Mouse (Mus musculus) NIH3T3 (cell line): Measurements from ENCODE around the gene Sema4c.
A peak's percentile ranks its signal among the peaks of the same experiment; 100 is the strongest.

Source experiments
- DNase-seq: peaks from one replicate; pipeline ENCODE4 v3.0.0-alpha.2; 2012; ENCODE audit warnings: low read depth

The Sema4c gene

DNA sequence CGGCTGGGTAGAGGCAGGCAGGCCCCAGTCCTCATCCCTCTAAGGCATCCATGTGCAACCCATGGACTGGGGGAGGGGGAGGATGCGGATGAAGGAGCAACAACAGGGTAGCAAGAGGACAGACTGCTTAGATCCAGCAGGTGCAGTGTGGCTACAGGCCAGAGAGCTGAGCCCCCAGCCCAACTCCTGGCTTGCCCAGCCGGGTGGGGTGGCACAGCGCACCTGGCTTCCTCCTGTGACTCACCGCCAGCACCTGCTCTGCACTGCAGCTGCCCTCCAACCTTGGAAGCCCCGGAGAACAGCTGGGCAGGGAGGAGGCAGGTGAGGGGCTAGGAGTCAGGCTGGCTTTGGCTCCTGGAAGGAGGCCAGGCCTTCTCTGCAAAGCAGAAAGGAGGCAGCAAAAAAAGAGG, 21.8 kb upstream of the Sema4c start:
- no peak for DNase-seq

DNA sequence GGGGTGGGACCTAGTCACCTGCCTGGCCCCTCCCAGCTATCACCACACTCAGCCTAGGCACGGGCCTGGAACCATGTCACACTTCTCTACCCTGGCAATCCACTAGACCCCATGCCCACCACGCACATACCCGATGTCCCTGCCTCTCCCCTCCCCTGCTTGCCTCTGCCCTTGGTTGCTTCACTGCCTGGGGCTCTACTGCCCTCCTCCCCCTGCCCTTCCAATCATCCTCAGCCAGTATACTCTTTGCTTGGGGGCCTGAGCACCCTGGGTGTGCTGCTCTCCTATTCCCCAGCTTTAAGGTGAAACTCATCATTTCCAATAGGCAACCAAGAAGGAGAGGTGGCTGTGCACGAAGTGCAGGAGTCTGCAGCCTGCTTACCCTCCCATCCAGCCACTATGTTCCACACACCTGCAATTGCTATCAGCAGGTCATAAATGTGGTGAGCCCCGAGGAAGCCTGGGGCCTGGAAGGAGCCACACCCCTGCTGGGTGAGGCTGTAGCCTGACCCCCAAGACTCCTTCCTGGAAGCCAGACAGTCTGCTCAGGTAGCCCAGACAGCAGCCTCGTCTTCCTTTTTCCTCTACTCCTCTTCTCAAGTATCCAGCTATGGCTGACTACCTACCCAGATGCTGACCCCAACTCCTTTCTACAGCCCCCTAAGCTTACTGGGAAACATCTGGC, 19.0 kb upstream of the Sema4c start:
- DNase-seq, result no peak

DNA sequence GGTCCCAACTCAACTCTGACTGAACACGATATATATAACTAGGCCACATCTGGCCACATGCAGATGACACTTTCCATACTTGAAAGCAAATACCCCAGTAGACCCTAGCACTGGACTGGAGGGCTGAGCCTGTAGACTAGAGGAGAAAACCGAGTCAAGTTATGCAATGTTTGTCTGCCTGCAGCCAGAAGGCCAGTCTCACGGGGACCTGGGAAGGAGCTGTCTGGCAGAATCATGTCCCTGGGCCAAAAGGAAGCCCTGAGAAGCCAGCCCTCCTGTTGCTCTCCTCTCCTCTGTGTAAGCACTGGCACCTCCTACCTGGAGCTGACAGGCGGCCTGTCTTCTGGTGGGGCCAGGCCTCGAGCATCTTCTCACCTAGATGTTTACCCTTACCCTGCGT, 17.2 kb upstream of the Sema4c start:
- DNase-seq, result no peak

DNA sequence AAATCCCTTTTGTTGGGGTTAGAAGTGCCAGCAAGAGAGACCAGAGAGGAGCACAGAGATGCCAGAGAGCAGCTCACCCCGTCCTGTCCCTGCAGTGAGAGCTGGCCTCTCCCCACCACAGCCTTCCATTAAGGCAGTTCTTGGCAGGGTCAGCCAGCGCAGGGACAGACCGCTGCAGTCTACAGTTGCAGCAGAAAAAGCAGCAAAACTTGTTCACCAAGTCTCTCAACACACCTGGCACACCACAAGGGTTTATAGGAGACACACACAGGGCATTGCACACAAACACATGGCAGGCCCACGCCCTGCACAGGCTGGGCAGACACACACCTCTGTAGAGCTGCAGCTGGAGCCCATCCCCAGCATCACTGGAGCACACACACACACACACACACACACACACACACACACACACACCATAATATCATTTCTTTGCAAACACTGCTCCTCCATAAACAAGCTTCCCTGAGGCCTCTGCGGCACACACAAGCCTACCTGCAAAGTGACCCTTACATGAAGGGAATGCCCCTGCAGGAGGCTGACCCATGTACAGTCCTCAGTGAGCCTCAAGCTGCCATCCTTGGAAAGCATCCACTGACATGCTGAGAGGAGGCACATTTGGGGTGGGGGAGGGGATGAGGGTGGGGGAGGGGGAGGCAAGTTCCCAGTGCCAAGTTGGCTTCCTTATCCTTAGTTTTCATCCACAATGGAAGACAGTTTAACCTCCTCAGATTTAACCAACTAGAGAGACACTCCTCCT, 16.2 kb upstream of the Sema4c start:
- no peak for DNase-seq

DNA sequence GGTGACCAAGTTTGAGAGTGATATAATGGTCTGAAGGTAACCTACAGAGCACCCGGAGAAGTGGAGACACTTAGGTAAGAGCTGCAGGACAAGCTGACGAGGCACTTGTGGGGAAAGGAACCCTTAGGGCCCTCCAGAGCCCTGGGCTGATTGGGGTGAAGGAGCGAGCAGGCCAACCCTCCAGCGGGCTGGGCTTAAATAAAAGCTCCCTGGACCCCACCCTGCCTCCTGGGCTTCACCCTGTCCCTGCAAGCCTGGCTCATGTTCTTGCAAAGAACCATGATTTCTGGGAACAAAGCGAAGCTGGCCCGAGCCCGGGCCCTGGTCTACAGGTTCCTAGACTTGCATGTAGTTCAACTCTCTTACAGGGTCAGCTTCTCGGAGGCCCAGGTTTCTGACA, 15.4 kb upstream of the Sema4c start:
- DNase-seq, result no peak

DNA sequence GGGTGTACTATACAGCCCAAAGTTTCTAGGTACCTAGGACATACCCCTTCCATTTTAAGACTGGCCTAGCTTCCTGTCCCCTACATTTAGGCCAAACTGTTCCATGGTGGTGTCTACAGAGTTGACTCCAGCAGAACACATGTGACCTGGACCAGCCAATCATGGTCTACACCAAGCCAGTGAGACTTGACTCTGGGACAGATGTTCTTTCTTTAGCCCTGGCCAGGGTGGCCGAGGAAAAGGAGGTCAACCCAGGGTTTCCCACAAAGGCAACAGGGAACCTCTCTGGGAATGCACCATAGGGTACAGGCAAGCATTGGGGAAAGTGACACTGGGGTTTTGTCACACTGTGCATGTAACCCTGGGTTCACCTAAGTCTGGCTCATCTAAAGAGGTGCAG, 14.6 kb upstream of the Sema4c start:
- no peak for DNase-seq

DNA sequence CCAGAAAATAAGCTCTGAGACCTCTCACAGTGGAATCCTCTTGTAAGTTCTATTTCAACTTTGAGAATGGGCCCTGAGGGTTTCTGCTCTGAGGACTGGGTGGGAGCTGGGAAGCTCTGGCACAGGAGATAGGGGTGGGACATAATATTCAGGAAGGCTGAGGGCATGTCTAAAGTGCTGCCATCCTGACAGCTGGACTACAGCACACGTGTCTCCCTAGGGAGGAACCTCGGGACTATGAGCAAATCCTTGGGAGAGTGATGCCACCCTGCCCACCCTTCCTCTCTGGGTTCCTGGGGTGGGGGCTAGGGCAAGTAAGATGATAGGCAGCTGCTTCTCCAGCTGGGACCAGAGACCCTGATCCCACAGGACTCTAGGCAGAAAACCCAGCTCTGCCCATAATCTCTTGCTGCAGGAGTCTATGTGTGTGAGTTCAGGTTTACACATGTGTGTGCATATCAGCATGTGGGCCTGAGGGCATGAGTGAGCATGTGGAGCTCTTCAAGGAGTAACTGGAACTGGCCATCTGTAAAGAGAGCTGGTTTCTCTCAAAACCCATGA, 14.1 kb upstream of the Sema4c start:
- DNase-seq, result no peak

DNA sequence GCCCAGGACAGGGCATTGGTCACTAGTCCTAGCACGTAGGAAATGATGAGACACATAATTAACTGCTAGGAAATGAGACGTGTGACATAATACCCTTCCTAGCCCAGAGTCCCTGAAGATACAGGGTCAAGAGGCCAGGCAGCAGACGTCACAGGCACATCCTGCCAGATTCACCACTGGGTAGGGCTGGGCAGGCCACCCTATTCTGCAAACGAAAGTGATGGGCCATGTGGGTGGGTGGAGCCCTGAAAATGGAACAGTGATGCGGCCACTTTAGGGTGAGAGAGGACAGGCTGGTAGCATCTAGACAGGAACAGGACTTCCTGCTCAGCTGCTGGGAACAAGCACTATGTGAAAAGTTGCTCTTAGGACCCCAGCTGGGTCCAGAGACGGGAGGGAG, 13.5 kb upstream of the Sema4c start:
- DNase-seq, result no peak

DNA sequence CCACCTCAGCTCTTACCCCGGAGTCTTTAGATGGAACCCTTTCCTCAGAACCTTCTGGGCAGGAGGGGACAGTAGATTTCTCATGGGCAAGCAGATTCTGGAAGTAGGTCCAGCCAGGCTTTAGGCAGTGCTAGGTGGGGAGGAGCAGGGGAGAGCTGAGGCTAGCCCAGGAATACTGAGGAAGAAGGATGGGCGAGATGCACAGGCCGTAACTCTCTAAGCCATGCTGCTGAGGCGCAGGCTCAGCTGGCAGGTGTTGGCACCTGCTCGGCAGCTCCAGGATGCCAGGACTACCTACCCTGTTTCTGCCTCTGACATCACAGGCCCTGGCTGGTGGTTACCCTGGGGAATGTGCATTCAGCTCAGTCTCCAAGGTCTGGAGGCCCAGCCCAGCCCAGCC, 12.2 kb upstream of the Sema4c start:
- DNase-seq, result no peak

DNA sequence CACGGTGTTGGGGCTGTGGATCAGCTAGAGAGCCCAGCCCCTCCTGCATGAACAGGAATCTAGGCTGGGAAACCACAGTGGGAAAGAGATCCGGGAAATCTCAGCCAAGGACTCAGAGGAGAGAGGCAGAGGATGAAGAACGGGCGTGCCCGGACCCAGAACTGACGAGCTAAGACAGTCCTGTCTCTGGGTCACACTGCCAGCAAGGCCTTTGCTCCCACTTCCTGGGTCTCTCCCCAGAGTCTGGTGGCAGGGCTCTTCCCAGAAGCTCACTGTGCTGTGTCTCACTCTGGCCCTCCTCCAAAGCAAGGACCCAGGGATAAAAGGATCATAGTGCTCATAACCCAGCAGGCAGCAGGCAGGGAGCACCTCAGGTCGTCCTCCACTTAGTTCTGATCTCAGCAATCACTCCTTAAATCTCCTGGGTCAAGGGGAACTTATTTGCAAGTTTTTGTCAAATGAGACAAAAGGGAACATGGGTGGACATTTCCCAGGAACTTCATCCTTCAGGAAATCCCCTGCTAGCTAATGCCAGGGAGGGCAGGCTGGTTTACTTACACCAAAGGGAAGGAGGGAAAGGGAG, 11.6 kb upstream of the Sema4c start:
- DNase-seq, result no peak

DNA sequence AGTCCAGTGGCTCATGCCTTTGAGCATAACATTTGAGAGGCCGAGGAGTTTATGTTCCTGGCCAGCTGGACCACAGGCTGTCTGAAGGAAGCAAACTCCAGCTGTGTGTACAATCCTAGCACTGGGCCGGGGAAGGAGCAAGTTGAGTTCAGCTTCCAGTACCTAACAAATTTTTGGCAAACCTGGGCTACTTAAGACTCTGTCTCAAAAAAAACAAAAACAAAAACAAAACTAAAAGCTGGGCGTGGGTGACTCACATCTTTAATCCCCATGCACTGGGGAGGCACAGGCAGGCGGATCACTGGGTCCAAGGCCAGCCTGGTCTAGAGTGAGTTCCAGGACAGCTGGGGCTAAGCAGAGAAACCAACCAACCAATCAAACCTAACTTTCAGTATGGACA, 10.6 kb upstream of the Sema4c start:
- DNase-seq, result peak; percentile 42

DNA sequence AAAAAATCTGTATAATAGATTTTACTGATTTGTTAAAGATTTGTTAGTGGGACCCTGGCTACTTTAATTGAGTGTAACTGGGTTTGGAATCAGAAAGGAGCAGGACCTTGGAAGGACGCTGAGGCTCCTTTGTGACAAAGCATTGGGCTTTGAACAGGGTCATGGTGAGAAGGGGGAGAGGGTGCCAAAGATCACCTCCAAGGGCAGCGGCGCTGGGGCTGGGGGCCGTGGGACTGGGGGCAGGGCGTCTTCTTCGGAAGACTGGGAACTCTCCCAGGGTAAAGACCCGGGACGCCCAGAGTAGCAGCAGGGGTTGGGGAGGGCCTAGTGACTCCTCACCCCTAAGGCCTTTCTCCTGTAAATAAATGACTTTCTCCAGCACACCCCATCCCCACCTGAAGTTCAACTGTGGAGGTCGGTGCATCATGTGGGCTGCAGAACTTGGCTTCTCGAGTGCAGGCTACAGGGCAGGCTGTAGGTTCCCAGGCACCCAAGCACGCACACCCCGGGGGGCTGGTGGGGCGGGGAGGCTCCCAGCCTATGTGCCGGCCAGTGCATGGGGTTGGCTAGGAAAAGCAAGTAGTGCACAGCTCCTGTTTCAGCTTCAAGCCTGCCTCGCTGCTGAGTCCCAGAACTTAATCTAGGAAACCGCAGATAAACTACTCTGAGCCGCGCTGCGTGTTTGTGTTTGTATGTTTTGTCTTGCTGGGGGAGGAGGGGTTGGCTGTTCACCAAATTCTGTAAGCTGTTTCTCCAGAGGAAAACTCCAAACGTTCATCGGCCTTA, 9.9 kb upstream of the Sema4c start:
- no peak for DNase-seq

DNA sequence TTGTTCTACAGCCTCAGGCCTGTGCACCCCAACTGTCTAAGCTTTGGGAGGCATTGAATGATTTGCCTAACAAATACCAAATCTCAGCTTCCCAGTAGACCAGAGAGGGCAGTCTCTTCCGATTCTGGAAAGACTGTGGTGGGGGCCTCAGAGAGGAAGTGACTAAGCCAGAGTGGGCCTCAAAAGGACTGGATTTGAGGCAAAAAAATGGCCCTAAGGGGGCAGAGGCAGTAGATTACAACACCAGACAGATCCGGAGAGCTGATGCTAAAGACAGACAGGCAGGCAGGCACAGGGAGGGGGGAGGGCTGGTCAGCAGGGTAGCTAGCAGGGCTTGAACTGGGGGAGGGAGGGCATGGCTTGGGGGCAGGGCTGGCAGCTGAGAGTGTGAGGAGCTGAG, 8.3 kb upstream of the Sema4c start:
- DNase-seq, result peak; percentile 28

DNA sequence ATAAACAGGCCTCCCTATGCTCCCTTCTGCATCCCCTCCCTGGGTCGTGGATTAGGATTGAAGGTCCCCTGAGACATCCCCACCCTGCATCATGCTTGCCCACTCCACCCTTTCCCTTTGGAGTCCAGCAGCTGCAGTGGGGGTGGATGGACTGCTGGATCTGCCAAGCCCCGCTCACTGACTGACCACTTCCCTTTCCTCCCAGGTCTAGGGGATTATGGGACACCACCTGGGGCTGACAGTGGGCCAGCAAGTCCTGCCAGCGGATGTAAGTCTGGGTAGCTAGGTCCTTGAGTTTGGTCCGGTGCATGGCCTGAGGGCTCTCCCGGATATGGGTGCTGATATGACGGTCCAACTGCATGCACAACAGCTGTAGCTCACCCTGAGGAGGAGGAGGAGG, 6.0 kb upstream of the Sema4c start:
- DNase-seq, result no peak

DNA sequence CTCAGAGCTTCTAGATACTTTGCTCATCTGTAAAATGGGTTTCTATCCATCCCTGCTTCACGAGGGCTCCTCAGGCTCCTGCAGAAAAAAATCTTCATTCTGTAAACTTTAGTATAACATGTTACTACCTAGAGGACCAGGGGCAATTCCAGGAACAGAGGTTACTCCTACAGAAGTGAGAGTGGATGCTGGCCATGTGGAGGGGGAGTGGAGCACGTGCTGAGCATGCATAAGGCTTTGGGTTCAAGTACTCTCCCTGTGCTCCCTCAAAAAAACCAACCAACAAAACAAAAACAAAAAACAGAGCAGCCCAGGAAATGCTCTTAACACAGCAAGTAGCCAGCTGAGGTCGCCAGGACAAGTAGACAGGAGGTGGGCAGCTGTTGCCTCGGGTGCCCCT, 5.5 kb upstream of the Sema4c start:
- no peak for DNase-seq

DNA sequence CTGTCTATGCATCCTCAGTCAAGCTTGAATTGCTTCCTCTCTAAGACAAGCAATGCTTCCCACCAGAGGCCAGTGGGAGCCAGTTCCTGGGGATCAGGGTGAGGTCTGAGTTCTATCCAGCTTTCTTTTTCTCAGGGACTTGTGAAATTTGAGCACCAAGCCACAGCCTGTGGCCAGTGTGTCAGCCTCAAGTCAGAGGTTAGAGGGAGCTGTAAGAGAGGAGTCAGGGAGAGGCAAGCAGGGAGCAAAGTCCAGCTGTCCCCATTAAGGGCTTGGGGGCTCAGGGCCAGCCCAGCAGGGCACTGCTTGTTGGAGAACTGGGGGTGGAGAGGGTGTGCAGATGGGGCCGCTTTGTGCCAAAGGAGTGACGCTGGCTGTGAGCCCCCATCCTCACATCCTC, 5.0 kb upstream of the Sema4c start:
- no peak for DNase-seq

DNA sequence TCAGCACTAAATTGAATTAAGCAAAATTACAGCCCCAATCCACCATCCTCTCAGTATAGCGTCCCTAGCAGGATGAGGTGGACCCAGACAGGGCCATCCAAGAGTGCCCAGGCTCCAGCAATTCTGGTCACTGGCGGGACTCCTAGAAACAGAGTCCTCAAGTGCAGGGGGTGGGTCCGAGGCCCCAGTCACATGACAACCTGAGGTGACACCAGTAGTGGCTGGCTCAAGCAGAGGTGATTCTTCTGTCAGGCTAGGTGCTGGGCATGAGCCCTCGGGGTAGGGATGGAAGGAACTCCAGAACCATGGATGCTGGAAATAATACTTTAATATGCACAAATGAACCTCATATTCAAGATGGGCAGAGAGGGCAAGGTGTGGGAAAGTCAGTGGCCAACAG, 4.2 kb upstream of the Sema4c start:
- DNase-seq, result no peak

DNA sequence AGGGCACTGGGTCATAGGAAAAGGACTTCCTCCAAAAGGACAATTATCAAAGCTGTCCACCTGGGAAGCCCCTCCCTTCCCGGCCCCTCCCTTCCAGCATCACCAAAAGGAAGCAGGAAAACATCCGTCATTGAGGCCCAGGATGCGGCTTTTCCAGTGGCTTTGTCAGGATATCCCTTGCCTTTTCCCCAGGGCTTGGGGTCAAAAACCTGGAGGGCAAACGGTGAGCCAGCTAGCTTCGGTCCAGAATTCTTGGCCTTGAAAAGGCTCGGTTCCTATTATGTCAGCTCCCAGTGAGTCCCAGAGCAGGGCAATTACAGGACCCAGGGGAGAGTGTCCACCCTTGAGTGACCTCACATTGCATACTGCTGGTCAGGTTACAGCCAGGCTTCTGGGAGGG, 2.8 kb upstream of the Sema4c start:
- DNase-seq, result no peak

DNA sequence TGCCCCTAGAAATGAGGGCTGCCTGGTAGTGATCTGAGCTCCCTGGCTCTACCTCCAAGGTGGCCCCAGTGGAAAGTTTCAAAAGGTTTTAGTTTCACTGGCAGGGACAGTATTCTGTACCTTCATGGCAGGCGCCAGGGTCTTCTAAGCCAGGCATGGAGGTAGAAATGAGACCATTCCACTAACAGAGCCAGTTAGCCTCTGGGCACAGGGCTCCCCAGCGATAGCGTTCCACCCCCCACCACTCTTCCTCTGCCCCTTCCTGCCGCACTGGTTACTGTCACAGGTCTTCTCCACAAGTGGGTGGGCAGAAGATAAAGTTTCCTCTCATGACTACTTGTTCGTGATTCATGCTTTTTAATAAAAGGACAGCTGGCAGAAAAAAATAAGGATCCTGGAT, 1.7 kb upstream of the Sema4c start:
- DNase-seq, result no peak

DNA sequence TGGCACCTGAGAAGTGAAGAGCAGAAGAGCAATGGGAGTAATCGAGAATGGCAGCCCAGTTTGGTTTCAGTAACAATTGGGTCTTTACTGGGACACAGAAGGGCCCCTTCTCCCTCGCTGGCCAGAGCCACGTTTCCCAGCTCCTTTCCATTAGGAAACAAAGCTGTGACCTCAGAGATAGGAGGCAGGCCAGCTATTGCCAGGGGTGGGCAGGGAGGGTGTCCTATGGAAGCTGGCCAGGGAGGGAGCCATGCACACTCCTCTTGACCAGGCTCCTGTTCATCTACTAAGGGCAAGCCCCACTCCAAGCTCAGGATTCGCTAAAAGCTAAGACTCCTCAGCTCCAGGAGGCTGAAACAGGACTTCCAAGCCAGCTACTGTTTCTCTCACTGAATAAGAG, 1.1 kb upstream of the Sema4c start:
- DNase-seq, result no peak

DNA sequence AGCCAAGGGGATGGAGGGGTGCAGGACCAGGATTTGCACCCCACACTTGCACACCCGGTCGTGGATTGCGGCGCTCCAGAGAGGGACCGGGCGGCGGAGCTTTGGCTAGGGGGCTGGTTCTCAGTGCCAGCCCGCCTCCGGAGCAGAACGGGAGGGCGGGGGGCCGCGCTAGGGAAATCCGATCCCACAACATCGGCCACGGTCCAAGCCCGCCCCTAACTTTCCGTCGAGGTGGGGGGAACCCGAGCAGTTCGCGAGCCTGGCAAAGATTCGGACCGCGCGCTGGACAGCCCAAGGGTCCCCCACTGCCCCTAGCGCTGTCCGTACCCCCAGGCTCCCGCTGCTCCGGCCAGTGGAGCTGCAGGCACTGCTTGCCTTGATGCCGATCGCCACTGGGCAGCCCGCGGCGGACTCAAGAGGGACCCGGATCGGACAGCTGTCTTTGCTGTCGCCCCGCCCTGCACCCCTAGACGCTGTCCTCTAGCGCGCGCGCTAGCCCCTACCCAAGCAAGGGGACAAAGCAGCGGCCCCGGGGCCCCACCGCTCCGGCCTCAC, 615 bp downstream of the Sema4c start:
- peak; percentile 90 for DNase-seq
